Mouse (Mus musculus): Measurements from ENCODE around the gene Lce3d.
A peak's percentile ranks its signal among the peaks of the same experiment; 100 is the strongest.

Lce3d gene

DNA sequence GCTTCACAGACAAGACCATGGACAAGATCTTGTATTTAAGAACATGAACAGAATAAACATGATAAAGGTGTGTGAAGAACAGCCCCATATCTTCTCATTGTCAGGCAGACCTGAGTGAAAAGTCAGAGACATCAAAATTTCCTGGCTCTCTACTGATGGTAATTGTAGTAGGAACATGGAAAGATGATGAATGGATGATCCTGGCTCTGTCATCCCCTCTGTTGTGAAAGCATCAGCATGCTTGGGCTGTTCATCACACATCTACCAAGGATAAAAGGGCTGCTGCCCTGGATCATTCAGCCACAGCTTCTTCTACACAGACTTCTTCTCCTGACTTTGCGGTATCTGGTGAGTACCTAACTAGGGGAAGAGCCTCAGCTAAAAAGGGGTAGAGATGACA lies at the start of gene Lce3d:
Lce3d (plus strand) TSS at position 301 of the 400 bp plus-strand sequence.
- DNase-seq (ENCODE audit: low read depth, low spot score) = no peak

DNA sequence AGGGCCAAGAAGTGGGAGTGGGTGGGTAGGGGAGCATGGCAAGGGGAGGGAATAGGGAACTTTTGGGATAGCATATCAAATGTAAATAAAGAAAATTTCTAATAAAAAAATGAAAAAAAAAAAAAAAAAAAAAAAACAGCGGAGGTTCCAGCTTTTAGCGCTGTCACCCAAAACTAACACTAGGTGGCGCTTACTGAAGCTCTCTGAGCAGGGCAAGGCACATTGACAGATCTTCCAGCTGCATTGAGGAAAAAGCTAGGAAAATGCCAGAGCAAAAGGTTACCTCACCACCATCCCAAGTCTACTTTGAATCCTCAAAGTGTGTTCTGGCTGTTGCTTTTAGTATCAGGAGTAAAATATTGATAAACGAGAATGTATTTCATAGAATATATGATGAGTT lies 49.6 kb upstream of the Lce3d start:
- DNase-seq (ENCODE audit: low read depth, low spot score) = peak; percentile 37

DNA sequence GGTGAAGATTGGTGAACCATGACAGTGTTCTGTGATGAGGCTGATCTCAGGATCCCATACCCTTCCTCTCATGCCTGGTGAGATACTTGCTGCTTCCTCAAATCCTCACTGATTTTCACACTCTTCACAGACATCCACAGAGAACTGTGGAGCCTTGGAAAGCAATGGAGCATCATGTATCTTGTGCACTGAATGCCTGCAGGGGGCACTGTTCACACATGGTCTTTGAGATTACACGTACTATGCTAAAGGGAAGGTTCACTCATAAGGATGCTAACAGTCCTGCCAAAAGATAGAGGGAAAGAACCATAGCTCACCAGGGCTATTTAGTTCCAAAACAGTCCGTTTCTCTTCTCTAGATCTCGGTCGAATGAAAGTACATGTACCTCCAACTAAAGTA lies 36.8 kb upstream of the Lce3d start:
- peak; percentile 57 for DNase-seq (ENCODE audit: low read depth, low spot score)

DNA sequence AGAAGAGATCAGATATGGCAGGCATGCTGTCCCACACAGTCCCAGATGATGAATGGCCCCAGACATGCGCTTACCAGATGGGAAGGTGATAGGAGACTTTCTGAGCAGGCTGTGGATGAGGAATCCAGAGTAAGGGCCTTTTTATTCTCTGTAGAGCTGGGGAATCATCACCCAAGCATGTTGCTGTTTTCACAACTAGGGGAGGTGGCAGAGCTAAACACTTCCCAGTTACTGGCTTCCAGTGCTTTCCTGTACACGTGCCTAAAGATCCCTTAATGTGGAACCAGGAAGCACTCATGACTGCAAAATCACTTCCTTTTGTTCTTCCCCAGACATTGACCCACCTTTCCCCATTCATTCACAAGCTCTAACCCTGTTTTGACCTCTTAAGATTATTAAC lies 31.1 kb upstream of the Lce3d start, which contains the start of gene Lce3a:
Lce3a (minus strand) TSS at position 101 of the 400 bp plus-strand sequence.
- DNase-seq (ENCODE audit: low read depth, low spot score) = no peak

- DNase-seq (ENCODE audit: low read depth, low spot score) = no peak
Measured at GRCm38 (mm10) chr3:92932679-92933078, 24.5 kb upstream of the Lce3d start, which contains the start of gene Lce3b. Lce3b (plus strand) TSS chr3:92932979.

GRCm38 (mm10) chr3:92944186-92944585 lies 13.0 kb upstream of the Lce3d start, which contains the start of gene Lce3c:
Lce3c (plus strand) TSS chr3:92944486.
- no peak for DNase-seq (ENCODE audit: low read depth, low spot score)

DNA sequence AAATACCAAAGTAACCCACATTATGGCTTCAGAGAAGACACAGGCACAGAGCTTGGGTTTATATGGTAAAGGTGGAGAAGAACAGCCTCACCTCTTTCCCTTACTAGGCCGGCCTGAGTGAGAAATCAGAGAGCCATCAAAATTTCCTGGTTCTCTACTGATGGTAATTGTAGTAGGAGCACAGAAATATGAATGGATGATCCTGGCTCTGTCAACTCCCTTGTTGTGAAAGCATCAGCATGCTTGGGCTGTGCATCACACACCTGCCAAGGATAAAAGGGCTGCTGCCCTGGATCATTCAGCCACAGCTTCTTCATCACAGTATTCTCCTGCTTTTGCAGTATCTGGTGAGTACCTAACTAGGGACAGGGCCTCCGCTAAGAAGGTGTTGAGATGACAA lies 9.6 kb downstream of the Lce3d start, which contains the start of gene Lce3e:
Lce3e (plus strand) TSS at position 301 of the 400 bp plus-strand sequence.
- DNase-seq (ENCODE audit: low read depth, low spot score) = no peak

GRCm38 (mm10) chr3:92978484-92978883 lies 21.3 kb downstream of the Lce3d start:
- DNase-seq (ENCODE audit: low read depth, low spot score) = no peak

GRCm38 (mm10) chr3:92991926-92992325 lies 34.7 kb downstream of the Lce3d start, which contains the start of gene Lce3f:
Lce3f (plus strand) TSS chr3:92992226.
- DNase-seq (ENCODE audit: low read depth, low spot score) = no peak

DNA sequence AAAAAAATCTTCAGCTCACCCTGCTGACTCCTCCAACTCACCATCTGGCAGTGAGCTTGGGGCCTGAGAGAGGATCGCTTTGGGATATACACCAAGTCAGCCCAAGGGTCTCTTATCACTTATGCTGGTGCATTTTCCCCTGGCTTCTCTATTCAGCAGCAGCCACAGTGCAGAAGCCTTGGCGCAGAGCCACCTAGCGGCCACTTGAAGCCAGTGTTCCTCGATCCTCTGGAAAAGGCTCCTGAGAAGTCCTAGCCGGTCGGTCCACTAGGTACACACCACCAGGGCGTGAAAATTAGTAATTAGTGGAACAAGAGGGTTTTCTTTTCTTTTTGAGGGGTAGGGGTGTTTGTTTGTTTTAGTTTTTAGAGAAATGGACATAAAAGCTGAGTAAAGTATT lies 41.5 kb downstream of the Lce3d start:
- DNase-seq (ENCODE audit: low read depth, low spot score) = peak; percentile 69

DNA sequence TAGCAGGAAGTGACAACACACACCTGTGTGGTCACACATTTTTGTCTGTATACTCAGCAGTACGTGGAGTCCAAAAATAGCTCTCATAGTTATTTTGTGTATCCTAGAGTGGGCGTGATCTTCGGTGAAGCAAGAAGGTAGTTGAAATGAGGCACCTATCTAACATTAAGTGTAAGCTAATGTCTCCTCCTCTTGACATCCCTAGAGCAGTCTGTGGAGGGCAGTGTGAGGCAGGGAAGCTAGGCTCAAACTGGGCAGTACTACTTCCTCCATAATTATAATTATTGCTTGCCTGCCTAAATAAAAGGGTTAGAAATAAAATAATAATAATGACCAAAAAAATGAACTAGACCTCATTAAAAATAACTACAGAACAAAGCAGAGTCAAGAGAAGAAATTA lies 43.4 kb downstream of the Lce3d start:
- no peak for DNase-seq (ENCODE audit: low read depth, low spot score)

DNA sequence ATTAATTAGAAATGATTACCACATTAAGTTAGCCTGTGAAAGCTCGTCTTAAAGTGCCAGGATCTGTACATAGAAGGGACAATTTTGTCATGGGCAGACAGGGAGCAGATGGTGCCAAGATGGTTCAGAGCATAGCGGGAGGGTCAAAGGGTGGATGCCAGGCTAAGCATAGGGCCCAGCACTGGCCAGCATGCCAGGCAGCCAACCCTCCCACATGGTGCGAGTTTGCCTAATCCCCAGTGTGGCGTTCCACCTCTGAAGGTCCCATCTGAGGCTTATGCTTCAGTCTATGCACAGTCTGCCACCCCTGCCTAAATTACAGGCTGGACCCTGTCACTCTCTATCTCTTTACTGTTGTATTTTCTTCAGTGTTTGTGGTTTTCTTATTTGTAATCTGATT lies 45.7 kb downstream of the Lce3d start:
- DNase-seq (ENCODE audit: low read depth, low spot score) = no peak
